Mouse (Mus musculus) T-helper 1 cell (primary cell): Measurements from ENCODE around the gene Bmpr1b.

Experiments used
- in situ Hi-C: fragments of 300-600 bp; cut with MboI, MseI; formaldehyde crosslinking; loops from one replicate; pipeline ENCODE4 v1.15.1; 2025; ENCODE audit warnings: high pct_unique_total_duplicates

Bmpr1b gene

DNA sequence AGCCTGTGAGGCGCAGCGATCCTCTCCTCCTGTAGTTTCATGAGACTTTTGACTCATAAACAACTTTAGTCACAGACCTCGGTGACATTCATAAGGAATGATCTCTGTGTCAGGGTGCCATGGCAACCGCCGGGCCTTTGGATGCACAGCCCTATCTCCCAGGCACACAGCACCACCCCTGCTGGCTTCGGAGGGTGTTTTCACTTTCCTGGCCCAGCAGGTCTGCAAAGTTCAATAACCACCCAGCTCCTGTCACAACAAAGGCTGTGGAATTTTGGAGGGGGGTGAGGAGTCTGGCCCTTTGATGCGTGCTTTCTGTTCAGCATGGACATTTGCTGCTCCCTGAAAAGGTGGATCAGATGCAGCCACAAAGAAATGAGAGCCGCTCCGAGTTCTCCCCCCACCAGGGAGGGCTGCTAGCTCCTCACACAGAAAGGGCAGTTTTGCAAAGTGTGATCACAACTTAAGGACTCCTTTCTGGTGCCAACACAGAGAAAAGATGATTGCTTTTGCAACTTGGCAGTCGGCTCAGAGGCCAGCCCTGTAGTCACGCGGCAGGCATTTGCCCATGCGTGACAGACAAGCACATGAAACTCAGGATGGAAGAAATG, 349.8 kb downstream of the Bmpr1b start:
- in situ Hi-C loops: no loop called here

DNA sequence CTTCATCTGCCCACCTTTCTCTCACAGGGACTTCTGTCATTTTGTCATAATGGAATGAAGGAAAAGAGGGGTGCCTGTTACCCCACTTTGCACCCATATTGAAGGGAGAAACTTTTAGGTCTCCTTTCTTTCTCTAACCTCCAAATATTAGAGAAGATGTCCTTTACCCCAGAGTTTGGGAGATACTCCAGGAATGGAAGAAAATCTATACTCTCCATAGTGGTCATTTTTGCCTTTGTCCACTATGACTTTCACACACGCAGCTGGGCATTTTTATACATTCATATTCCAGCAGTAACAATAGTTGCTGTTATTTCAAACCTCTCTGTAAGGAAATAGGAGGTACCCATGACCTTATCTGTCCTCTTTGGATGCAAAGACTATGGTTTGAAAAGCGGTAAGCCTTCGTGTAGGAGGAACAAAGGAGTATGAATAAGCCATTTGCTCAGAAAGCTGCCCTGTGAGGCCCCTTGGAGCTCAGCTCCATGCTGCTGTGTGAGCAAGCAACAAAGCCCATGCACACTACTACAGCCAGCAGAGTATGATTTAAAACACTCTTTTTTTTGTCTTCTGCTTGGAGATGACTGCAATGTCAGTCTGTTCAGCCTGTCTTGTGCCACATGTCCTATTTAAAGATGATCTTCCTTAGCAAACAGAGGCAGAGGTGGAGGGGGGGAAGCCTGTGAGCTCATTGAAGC, 350.5 kb downstream of the Bmpr1b start:
- in situ Hi-C loops: no loop called here

DNA sequence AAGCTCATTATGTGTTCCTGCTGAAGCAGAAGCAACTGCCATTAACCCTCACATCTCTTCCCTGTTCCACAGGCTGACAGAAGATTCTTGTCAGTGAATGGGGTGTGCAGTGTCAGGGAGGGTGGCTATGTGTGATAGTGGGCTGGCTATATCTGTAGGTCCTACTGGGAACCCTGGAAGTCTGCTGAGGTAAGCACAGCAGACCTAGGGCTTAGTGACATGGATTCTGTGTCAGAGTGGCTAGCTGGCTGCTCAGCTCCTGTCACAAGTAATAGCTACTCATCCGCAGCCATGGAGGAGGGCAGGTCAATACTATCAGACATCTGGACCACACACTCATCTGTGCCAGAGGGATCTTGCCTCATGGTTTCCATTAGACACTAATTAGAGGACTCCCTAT, 354.4 kb downstream of the Bmpr1b start:
- in situ Hi-C loops: no loop called here

DNA sequence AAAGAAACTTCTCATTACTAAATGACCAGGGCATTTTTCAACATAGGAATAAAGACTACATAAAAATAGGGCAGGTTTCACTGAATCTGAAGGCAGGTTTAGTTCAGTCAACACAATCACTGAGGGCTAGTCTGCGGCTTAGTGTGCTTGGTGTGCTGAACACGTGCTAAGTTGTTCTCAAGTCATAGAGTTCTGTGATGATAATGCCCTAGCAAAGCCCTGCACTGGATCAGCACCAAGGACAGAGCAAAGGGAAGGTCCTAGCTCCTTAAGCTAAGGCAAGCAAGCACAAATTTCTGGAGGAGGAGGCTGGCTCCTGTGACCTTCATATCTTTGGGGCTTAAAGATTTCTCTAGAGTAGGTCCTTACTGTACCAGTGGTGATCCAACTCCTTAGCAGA, 357.9 kb downstream of the Bmpr1b start:
- in situ Hi-C loops: no loop called here

DNA sequence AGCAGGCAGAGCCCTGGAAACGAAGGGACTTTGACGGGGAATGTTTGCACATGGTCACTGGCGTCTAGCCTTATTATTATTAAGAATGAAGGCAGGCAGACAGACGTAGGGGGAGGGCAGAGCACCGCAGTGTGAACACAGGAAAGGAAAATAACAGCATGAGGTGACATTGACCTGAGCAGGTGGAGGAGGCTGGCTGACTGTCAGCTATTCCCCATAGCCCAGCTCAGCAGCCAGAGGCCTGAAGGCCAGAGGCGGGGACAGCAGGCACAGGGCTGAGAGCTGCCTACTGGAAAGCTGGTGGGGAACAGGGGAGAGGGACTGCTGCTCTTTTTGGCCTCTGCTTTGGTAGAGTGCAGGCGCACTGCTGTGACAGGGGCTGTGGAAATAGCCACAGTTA, 358.3 kb downstream of the Bmpr1b start:
- in situ Hi-C loops: no loop called here

DNA sequence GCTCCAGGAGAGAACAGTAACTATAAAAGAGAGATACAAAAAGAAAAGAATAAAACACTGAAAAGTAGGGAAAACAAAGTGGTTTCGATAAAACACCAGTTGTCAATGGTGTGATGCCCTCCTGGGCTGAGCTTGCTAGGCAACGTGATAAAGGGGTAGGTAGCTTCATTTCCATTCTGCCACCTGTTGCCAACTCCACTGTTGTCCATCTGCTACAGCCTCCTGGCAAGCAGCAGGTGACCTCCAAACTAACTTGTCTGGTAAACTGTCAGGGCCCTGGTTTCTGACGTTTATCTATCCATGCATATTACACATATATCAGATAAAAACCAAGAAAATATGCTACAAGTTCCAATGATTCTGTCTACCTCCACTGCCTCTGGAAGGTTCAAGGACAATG, 359.6 kb downstream of the Bmpr1b start:
- in situ Hi-C loops: no loop called here

DNA sequence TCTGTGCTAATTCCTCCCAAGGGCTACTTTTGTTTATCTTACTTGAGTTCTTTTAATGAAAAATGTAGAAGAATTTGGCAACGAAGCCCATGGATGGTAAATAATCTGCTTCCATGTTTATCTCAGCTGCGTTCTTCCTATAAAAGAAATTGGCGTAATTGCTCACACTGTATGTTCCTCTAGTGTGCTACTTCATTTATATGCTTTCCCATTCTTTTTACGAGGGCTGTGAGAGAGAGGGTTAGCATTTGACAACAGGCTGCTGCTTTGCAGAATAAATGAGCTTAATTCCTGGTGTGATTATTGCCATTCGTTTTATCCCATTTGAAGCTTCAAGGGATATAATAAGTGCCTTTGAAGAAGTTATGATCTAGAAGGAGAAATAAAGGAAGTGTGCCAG, 365.1 kb downstream of the Bmpr1b start:
- in situ Hi-C loops: no loop called here

DNA sequence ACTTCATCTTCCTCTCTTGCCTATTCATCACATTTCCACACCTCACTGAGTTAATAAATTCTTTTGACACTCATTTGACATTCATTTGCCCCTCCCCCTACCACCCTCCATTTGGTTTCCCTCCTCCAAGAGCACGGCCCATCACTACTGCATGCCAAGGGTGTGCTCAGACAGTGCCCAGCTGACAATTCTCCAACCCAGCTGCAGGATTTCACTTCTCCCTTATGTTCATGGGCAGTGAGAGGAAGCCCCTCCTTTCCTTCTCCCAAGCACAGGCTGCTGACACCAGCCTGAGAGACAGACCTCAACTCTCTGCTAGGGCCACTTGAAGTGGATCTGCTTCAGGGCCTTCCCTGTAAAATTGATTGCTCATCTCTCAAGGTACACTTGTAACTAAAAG, 371.4 kb downstream of the Bmpr1b start:
- in situ Hi-C loops: no loop called here

DNA sequence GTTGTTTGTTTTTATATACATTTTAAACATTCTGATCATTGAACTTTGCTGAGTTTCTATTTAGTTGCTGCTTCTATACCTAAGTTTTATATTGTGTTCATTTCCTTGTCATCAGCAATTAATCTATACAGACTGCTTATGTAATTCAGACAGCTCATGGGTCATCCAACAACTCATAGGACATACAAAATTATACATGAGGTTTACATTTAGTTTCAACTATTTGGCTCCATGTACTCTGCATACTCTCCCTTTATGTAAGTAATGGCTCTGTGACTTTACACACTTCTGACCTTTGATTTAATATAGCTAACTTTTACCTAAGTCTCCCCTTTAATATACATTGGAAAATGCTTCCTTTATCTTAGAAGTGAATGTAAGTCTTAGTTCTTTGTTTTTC, 371.9 kb downstream of the Bmpr1b start:
- in situ Hi-C loops: no loop called here

DNA sequence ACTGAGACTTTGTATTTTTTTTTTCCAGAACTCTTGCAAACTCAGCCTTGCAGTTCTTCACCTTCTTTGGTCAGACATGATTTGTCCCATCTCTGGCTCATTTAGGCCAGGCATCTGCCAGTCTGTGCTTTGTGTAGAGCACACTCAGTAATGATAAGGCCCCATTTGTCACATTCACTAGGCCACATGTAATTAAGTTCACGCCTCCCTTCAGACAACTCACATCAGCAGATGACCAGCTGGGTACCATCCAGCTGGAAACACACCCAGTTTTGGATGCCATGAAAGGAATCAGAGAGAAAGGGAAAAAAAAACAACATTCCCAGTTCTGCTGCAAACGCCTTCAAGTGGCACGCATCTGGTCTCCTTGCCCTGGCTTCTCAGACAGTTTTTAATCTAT, 374.9 kb downstream of the Bmpr1b start:
- in situ Hi-C loops: no loop called here

DNA sequence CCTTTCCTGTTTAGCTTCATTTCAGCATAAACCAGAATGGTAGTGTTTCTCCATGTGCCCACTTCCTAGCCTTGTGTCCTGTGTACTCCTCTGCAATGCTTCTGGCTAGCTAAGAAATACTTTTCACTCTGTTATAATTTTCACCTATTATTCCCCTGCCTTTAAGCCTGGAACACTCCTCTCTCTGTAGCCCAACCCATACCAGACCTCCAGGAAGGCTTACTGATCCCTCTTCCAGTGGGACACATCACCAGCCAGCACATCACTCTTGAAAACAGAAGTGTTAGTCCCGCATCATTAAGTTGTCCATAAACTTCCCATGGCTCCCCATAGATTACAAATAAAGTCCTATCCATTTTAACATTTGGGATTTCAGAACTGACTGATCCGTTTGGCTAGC, 375.5 kb downstream of the Bmpr1b start:
- in situ Hi-C loops: no loop called here

DNA sequence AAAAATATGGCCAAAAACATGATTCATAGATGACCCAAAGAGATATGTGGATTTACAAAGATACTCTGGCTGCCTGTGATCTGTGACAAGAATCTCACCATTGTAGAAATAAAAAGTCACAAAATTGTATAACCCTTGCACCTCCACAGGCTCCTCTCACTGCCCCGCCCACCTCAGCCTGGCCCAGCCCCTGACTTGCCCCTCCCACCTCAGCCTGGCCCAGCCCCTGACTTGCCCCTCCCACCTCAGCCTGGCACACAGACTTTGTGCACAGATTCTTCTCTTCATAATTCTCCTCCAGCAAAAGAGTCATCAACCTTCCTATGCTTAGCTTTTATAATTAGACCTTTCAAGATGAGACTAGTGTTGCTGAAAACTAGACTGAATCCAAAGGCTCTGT, 377.1 kb downstream of the Bmpr1b start:
- in situ Hi-C loops: no loop called here

DNA sequence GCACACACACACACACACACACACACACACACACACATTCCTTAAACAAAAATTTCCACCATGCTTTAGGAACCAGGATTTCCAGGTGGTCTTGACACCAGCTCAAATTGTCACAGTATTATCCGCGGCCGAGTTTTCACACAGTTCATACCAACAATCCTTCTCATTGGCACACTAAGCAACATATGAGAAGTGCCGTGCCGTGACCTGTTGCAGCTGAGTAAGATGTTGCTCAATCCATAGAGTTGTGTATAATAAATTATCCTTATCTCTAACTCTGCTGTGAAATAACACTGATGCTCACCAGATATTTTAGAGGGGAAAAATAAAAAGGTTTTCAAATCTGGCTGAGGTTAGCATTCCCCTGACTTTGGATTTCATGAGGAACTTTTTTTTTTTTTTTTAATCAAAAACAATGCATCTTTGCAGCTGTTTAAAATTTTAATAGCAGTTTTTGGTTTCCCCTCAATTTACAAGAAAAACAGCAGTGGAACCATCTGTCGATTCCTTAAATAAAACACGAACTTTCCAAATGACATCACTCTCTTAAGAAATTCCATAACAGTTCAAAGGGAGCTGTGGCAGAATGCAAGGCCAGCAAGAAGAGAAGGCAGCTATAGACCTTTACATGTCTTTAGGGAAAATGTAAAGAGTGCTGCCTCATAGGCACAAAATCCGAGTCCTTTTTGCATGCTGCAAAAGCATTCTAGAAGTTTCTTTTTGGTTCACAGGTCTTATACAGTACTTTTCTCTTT, 378.0 kb downstream of the Bmpr1b start:
- in situ Hi-C loops: no loop called here
